ENCODE assay signal across 26 mouse cellular contexts in the genomic region with DNA sequence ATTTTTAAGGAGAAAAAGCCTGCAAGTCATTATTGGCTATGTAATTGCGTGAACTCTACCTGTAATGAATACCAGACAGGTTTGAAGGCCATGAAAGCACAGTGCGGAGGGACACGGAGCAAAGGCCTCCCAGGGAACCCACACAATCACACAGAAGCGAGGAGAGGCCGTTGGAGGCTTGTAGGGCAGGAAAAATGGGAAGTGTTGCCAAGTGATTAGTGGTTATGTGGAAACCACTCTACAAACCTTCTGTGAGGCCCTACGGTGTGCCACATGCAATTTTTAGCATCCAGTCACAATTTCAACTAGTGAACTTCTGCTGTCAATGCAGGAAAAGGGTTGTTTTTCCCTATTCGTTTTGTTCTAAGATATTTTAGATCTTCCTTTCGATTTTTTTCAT.
A peak's percentile ranks its signal among the peaks of the same experiment; 100 is the strongest.
DNase-seq lines count a peak whose midpoint lies in the region; ATAC-seq and TF ChIP-seq lines count a peak whose summit lies in the region.
"Had no signal": no experiment of that assay in that cellular context is flagged by ENCODE, and none has a peak within 500 bp of the region (broad histone marks: within the 10 kb centered on the region; RNA-seq: fewer than 3 reads in every experiment).

No protein-coding gene starts in this region.

- peaks cover 28% of the 10 kb centered on the region; the same call in 1 of the 2 replicates for H3K4me1 ChIP-seq in embryonic facial prominence, embryonic 13.5 days
- H3K4me1 ChIP-seq in limb, embryonic 10.5 days: peaks cover 11% of the 10 kb centered on the region
- H3K4me1 ChIP-seq: heart, embryonic 15.5 days; intestine, embryonic 15.5 days; midbrain, embryonic 12.5 days had no signal

- H3K9me3 ChIP-seq in embryonic facial prominence, embryonic 13.5 days: no peaks in the 10 kb centered on the region
- H3K9me3 ChIP-seq in limb, embryonic 10.5 days (replicated peaks): no peaks in the 10 kb centered on the region
- H3K9me3 ChIP-seq: forebrain, embryonic 15.5 days; heart, embryonic 15.5 days; intestine, embryonic 15.5 days; midbrain, embryonic 12.5 days; neural tube, embryonic 15.5 days had no signal

- no peak for DNase-seq in layer of hippocampus, adult 2 months (ENCODE audit: low spot score in 2 of 2)
- DNase-seq in layer of hippocampus, postnatal 10 days (ENCODE audit: low spot score in 2 of 2): no peak
- no peak for DNase-seq in limb, embryonic 10.5 days (ENCODE audit: low spot score)
- no peak for DNase-seq in urinary bladder, postnatal 10 days (ENCODE audit: low spot score)
- DNase-seq in urinary bladder, postnatal 4 days (ENCODE audit: low spot score in 2 of 2): no peak
- no peak for DNase-seq in thymus, postnatal 36 days
- DNase-seq: adrenal gland, adult 2 months; B cell, adult 2 months; cerebellum, adult 11-12 months; cerebellum, postnatal 25 days; gastrocnemius, postnatal 25 days; heart, postnatal 36 days; kidney, adult 9 months; kidney, postnatal 14 days; liver, postnatal 0 days had no signal

- H3K27ac ChIP-seq in layer of hippocampus, adult 2 months: peak overlapping the region; percentile 77
- H3K27ac ChIP-seq in embryonic facial prominence, embryonic 13.5 days: peak overlapping the region; percentile 28; the same call in 1 of the 2 replicates
- peak overlapping the region; percentile 46; the same call in 1 of the 2 replicates for H3K27ac ChIP-seq in limb, embryonic 10.5 days
- H3K27ac ChIP-seq: forebrain, embryonic 15.5 days; heart, embryonic 15.5 days; intestine, embryonic 15.5 days; midbrain, embryonic 12.5 days; neural tube, embryonic 15.5 days had no signal

- no peak overlapping the region for H3K9ac ChIP-seq in embryonic facial prominence, embryonic 13.5 days
- H3K9ac ChIP-seq: forebrain, embryonic 15.5 days; heart, embryonic 15.5 days; intestine, embryonic 15.5 days; liver, postnatal 0 days; midbrain, embryonic 12.5 days; neural tube, embryonic 15.5 days had no signal

- no peak overlapping the region for H3K4me3 ChIP-seq in layer of hippocampus, adult 2 months
- no peak overlapping the region for H3K4me3 ChIP-seq in embryonic facial prominence, embryonic 13.5 days
- H3K4me3 ChIP-seq in limb, embryonic 10.5 days: no peak overlapping the region
- H3K4me3 ChIP-seq: forebrain, embryonic 15.5 days; heart, embryonic 15.5 days; intestine, embryonic 15.5 days; midbrain, embryonic 12.5 days; neural tube, embryonic 15.5 days had no signal

- WGBS in embryonic facial prominence, embryonic 13.5 days: 35% methylated on average over 8 of the region's 8 CpGs
- 50% methylated on average over 8 of the region's 8 CpGs for WGBS in limb, embryonic 10.5 days

- no peak overlapping the region for H3K4me2 ChIP-seq in embryonic facial prominence, embryonic 13.5 days
- H3K4me2 ChIP-seq: forebrain, embryonic 15.5 days; heart, embryonic 15.5 days; intestine, embryonic 15.5 days; liver, embryonic 11.5 days; midbrain, embryonic 12.5 days; neural tube, embryonic 15.5 days had no signal

- no peak for ATAC-seq in embryonic facial prominence, embryonic 13.5 days (ENCODE audit: insufficient number of reproducible peaks, insufficient read depth, low FRiP score, low TSS enrichment, low read depth)
- ATAC-seq: forebrain, embryonic 15.5 days; hindbrain, embryonic 16.5 days; intestine, embryonic 15.5 days; liver, postnatal 0 days; Patski had no signal

- TF ChIP-seq CTCF in layer of hippocampus, adult 2 months (conservative IDR thresholded peaks at IDR 0.05): no peak

- peaks cover 6% of the 10 kb centered on the region for H3K36me3 ChIP-seq in embryonic facial prominence, embryonic 13.5 days
- H3K36me3 ChIP-seq in limb, embryonic 10.5 days: peaks cover 3% of the 10 kb centered on the region; the same call in 1 of the 2 replicates
- H3K36me3 ChIP-seq: forebrain, embryonic 15.5 days; G1E; heart, embryonic 15.5 days; intestine, embryonic 15.5 days had no signal

- H3K27me3 ChIP-seq in embryonic facial prominence, embryonic 13.5 days: no peaks in the 10 kb centered on the region
- no peaks in the 10 kb centered on the region for H3K27me3 ChIP-seq in limb, embryonic 10.5 days (ENCODE audit: low read depth, poor library complexity, severe bottlenecking)
- H3K27me3 ChIP-seq: CH12.LX; forebrain, embryonic 15.5 days; intestine, embryonic 15.5 days; midbrain, embryonic 12.5 days; neural tube, embryonic 15.5 days; Patski had no signal
